Mouse (Mus musculus) bone marrow, adult 2 months (tissue): ENCODE data around the gene Cep83. TPM values are rescaled to one million over a fixed set of nuclear protein-coding genes. Genes with fewer than 3 reads are reported as not detected.

Source experiments
- H3K27ac ChIP-seq: fragments of 200-500 bp; 2 replicates; pipeline ENCODE4 v1.5.1; 2012; ENCODE audit warnings: low read depth, mild to moderate bottlenecking, control low read depth, inconsistent platforms, low read length; ENCODE audit not compliant: control insufficient read depth, poor library complexity, insufficient read depth
- H3K4me1 ChIP-seq: fragments of 200-500 bp; 2 replicates; pipeline ENCODE4 v1.6.1; 2011; ENCODE audit warnings: low read length; ENCODE audit not compliant: control insufficient read depth, insufficient read depth
- H3K4me3 ChIP-seq: fragments of 200-500 bp; replicated peaks from 2 replicates; pipeline ENCODE3; 2011; ENCODE audit warnings: mild to moderate bottlenecking, low read depth, low read length, control low read depth; ENCODE audit not compliant: control insufficient read depth
- CTCF ChIP-seq: fragments of 200-500 bp; IDR thresholded peaks from 2 replicates; pipeline ENCODE4 v1.5.1; 2011; ENCODE audit warnings: low read length, control low read depth; ENCODE audit not compliant: control insufficient read depth, insufficient read depth
- POLR2A ChIP-seq: fragments of 200-500 bp; IDR thresholded peaks from 2 replicates; pipeline ENCODE4 v1.6.1; 2011; ENCODE audit warnings: low read depth, mild to moderate bottlenecking, control low read depth, low read length, borderline replicate concordance; ENCODE audit not compliant: control insufficient read depth
- WGBS: fragments of 180-500 bp; shearing (Covaris S2); methylation state at CpG from one replicate; pipeline ENCODE4 v1.1.7; 2018; 5-methylcytosine and 5-hydroxymethylcytosine counted together
- polyA plus RNA-seq: library from polyadenylated mRNA; stranded (reverse); fragments of >200 nt; gene quantifications from 2 replicates; pipeline ENCODE4 v1.2.4, GENCODE M21; 2011; ENCODE audit warnings: low replicate concordance; ENCODE audit not compliant: missing spikeins, insufficient read depth, insufficient read length

Gene Cep83
- polyA plus RNA-seq, 1 experiment = 15.5 TPM

DNA sequence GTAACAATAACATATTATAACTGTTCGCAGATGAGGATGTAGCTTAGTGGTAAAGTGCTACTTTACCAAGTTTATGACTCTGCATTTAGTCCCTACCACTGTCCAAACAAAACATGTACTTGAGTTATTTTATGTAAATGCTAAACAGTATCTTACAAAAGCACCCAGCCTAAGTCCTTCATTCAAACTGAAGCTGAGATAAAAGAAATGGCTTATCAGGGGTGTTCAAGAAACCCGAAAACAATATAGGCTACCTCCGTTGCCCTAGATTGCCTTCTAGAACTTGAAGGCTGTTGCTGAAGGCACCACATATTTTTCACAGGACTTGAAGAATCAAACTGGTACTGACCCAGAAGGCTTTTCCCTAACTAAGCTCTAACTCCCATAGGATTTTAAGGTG, 46.4 kb downstream of the Cep83 start:
- H3K4me1 ChIP-seq = no peaks in the 10 kb centered on the region; the same call in 1 of the 2 replicates
- no peak overlapping the region for H3K27ac ChIP-seq
- TF ChIP-seq POLR2A (no peak), CTCF (no peak)
- WGBS = 67% methylated on average over 3 of the region's 3 CpGs
- no peak overlapping the region for H3K4me3 ChIP-seq

DNA sequence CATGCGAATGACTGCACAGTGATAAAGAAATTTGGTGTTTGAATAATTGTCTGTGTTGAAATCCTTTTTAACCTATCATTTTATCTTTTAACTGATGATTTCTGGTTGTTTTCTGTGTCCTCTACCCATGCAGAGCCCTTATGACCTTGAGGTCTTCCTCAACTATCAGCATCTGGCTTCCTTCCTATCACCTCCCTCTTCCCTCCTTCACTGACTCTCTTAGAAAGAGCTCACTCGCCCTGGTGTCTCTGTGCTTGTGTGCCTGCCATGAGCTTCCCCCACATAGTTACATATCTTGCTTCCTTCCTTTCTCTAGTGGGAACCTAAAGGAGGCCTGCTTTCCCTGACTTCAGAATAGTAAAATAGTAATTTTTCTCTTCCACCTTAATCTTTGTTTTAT, 51.8 kb downstream of the Cep83 start:
- 43% methylated on average over 2 of the region's 2 CpGs for WGBS
- Histone ChIP-seq H3K27ac (no peak overlapping the region), H3K4me1 (no peaks in the 10 kb centered on the region), H3K4me3 (no peak overlapping the region)
- TF ChIP-seq CTCF (no peak), POLR2A (no peak)

DNA sequence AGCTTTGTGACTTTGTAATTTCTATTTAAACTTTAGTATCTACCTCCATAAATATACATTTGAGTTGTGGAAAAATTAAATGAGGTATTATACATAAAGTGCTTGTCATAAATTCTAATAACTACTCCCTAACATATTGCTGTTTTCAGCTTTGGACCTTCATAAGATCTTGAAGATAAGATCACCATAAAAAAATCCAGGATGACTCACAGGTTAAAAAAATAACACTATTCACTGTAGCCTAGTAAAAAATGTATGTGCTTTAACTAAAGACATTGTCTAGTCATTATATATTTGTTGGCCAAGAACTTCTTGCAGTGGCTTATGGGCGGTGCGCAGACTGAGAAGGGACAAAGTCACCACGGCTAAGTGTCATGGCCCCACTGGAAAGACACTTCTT, 53.0 kb downstream of the Cep83 start:
- Histone ChIP-seq H3K4me3 (no peak overlapping the region), H3K4me1 (no peaks in the 10 kb centered on the region), H3K27ac (no peak overlapping the region)
- 98% methylated on average over 3 of the region's 3 CpGs for WGBS
- TF ChIP-seq CTCF = no peak
- no peak for TF ChIP-seq POLR2A

DNA sequence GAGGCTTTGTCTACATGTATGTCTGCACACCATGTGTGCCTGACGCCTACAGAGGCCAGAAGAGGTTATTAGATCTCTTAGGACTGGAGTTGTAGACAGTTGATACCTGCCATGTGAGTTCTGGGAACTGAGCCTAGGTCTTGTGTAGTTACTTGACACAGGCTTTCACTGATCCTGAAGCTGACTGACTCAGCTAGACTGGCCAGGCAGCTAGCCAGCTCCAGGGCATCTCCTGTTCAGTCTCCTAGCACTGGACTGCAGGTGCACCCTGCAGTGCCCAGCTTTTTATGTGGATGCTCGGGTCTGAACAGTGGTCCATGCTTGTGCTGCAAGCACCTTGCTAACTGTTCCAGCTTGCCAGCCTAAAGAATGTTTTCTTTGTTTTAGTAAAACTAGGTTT, 58.6 kb downstream of the Cep83 start:
- 82% methylated on average over 2 of the region's 2 CpGs for WGBS
- TF ChIP-seq CTCF = no peak
- TF ChIP-seq POLR2A = no peak
- Histone ChIP-seq H3K4me1 (no peaks in the 10 kb centered on the region), H3K27ac (no peak overlapping the region), H3K4me3 (no peak overlapping the region)

DNA sequence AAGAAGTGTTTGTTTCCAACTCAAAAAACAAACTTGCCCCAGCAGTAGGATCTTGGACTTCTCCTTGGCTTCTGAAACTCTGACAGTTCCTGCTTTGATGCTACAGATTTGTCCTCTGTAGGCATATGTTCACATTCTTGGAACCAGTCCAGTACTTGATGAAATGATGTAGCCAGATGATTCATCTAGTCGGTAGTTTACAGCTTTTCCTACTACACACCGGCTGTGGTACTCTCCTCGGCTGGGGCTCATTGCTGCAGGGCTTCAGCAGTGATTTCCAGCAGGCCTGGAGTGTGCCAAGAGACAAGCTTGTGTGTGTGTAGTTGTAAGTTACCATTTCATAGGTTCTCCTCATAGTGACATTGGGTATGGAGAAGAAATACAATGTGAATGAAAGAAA, 83.0 kb downstream of the Cep83 start:
- no peak for TF ChIP-seq POLR2A
- no peak for TF ChIP-seq CTCF
- WGBS = 63% methylated on average over 3 of the region's 3 CpGs
- Histone ChIP-seq H3K4me3 (no peak overlapping the region), H3K4me1 (no peaks in the 10 kb centered on the region), H3K27ac (no peak overlapping the region)

DNA sequence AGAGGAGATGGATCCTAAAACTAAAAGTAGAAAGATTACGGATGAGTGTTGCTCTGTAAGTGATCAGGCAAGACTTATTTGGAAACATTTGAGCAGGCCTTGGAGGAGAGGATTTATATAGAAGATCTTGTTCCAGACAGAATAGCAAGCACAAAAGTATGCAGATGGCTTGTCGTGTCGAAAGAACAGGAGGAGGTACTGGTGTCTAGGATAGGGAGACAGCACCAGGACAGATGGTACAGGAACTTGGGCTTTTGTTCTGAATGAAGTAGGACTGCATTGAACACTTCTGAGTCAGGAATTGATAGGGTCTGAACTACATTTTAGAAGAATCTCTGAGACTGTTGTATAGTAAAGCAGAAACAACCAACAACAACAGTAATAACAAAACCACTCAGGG, 89.1 kb downstream of the Cep83 start:
- Histone ChIP-seq H3K4me3 (no peak overlapping the region), H3K27ac (no peak overlapping the region), H3K4me1 (no peaks in the 10 kb centered on the region)
- 89% methylated on average over 3 of the region's 3 CpGs for WGBS
- TF ChIP-seq CTCF (no peak), POLR2A (no peak)

DNA sequence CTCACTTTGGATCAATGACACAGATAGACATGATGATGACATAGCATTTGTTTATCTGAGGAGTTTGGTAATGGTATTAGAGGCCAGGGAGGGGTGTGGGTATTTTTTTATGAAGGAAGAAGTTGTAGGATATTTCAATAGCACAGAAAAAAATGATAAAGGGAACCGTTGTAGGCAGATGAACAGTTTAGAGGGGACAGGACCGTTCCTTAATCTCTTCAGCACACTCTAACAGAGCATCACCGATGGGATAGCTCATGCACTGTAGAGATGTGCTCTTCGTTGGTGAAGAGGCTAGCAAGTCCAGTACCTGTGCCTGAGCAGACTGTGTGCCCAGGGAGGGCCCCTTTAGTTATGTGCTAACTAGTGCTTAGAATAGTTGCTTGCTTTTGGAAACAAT, 90.9 kb downstream of the Cep83 start:
- H3K4me1 ChIP-seq = no peaks in the 10 kb centered on the region
- no peak overlapping the region for H3K27ac ChIP-seq
- 48% methylated on average over 4 of the region's 4 CpGs for WGBS
- H3K4me3 ChIP-seq = no peak overlapping the region
- no peak for TF ChIP-seq CTCF
- TF ChIP-seq POLR2A = no peak

DNA sequence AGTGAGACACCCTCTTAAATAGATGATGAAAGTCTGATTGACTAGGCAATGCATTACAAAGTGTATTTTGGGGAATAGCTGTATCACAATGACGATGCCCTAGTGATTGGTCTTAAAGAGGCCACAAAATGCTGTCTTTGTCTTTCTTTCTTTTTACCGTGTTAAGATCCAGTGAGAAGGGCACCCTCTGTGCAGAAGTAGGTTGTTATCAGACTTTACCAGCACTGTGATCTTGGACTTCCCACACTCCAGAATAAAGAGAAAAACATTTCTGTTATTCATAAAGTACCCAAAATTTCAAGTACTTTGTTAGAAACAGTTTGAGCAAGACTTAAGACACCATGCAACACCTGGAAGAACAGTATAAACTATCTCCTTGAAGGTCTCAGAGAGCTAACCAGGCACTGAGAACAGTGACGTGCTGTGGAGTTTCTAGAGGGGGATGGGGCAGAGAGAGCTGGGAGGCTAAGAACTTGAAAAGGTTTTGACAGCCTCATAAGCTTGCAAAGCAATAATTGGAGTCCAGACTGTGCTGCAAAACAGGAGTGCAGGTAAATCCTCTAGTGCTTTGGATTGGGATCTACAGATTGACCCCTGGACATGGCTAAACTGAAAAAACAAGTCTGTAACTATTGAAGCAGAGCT, 92.3 kb downstream of the Cep83 start:
- no peak overlapping the region for H3K27ac ChIP-seq
- TF ChIP-seq CTCF = no peak
- no peak for TF ChIP-seq POLR2A
- no peak overlapping the region for H3K4me3 ChIP-seq
- 66% methylated on average over 3 of the region's 3 CpGs for WGBS
- H3K4me1 ChIP-seq = no peaks in the 10 kb centered on the region

DNA sequence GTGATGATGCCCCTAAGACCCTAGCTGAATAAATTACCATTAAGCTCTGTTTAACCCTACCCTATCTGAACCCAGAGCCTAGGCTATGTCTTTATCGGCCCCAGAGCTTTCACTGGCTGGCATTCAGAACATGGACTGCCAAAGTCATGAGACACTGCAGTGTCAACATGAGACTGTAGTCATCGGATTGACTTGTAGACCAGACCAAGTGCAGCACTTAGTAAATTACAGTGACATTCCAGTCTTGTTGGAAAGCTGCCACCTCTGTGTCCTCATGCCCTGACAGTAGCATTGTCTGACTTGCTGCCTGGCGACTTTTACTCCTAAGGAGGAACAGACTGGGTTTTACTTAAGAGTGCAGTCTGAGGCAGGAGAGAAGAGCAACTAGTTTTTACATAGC, 100.8 kb downstream of the Cep83 start:
- no peak overlapping the region for H3K4me3 ChIP-seq
- H3K27ac ChIP-seq = no peak overlapping the region
- H3K4me1 ChIP-seq = no peaks in the 10 kb centered on the region
- 83% methylated on average over 3 of the region's 3 CpGs for WGBS
- TF ChIP-seq CTCF (no peak), POLR2A (no peak)
